Mouse (Mus musculus) embryonic fibroblast, embryonic 13.5 days (primary cell): Measurements from ENCODE around the gene Soat2.

Experiments
- CTCF ChIP-seq: IDR thresholded peaks from 2 replicates; pipeline ENCODE4 v1.5.1; 2011; ENCODE audit warnings: mild to moderate bottlenecking, control low read depth, low read length, moderate library complexity, borderline replicate concordance; ENCODE audit not compliant: insufficient read depth
- POLR2A ChIP-seq: IDR thresholded peaks from 2 replicates; pipeline ENCODE4 v1.6.1; 2011; ENCODE audit warnings: low read depth, mild to moderate bottlenecking, control low read depth, low read length, moderate library complexity

- TF ChIP-seq POLR2A (no peak), CTCF (no peak)
These were observed 37.8 kb downstream of the Soat2 start for GRCm38 (mm10) chr15:102188096-102188495.
